Mouse (Mus musculus) heart, adult 2 months (tissue): ENCODE results near the gene Diaph2. TPM values are rescaled to one million over a fixed set of nuclear protein-coding genes. Genes with fewer than 3 reads are reported as not detected.
"Not testable (repeated sequence)": the region's sequence is repeated elsewhere in the genome, so short reads cannot be mapped to it uniquely, and the experiment has no call there.

ENCODE experiments used
- DNase-seq, 2 experiments: peaks; one replicate each; pipeline ENCODE4 v3.0.0; 2021
- H3K27ac ChIP-seq: fragments of 200-600 bp; 2 replicates; pipeline ENCODE4 v1.8.1; 2022
- H3K27me3 ChIP-seq: fragments of 200-500 bp; 2 replicates; pipeline ENCODE4 v1.6.1; 2012; ENCODE audit warnings: mild to moderate bottlenecking, low read length, inconsistent platforms, mixed read lengths; ENCODE audit not compliant: control insufficient read depth, insufficient read depth
- H3K36me3 ChIP-seq: fragments of 200-500 bp; 2 replicates; pipeline ENCODE4 v1.6.1; 2012; ENCODE audit warnings: low read length, inconsistent platforms; ENCODE audit not compliant: control insufficient read depth, insufficient read depth
- H3K4me1 ChIP-seq: fragments of 200-500 bp; 2 replicates; pipeline ENCODE4 v1.6.1; 2011; ENCODE audit warnings: low read length; ENCODE audit not compliant: control insufficient read depth, insufficient read depth
- H3K4me3 ChIP-seq: fragments of 200-600 bp; 2 replicates; pipeline ENCODE4 v1.8.1; 2022
- H3K79me2 ChIP-seq: fragments of 200-500 bp; replicated peaks from 2 replicates; pipeline ENCODE4 v1.6.1; 2012; ENCODE audit warnings: mild to moderate bottlenecking, inconsistent platforms, low read length, moderate library complexity, mixed read lengths; ENCODE audit not compliant: control insufficient read depth, insufficient read depth
- H3K9ac ChIP-seq: fragments of 200-500 bp; 2 replicates; pipeline ENCODE4 v1.6.1; 2012; ENCODE audit warnings: low read depth, mild to moderate bottlenecking, control low read depth, inconsistent platforms, low read length, mixed read lengths
- CTCF ChIP-seq: fragments of 200-600 bp; IDR thresholded peaks from 2 replicates; pipeline ENCODE4 v1.8.1; 2022; ENCODE audit warnings: antibody characterized with exemption, mild to moderate bottlenecking, moderate library complexity
- EP300 ChIP-seq: fragments of 200-500 bp; IDR thresholded peaks from 2 replicates; pipeline ENCODE4 v1.6.1; 2011; ENCODE audit warnings: low read depth, low read length, control low read depth; ENCODE audit not compliant: insufficient read depth
- POLR2A ChIP-seq: fragments of 200-500 bp; IDR thresholded peaks from 2 replicates; pipeline ENCODE4 v1.6.1; 2011; ENCODE audit warnings: mild to moderate bottlenecking, low read depth, low read length, control low read depth; ENCODE audit not compliant: insufficient read depth
- WGBS: fragments of 180-500 bp; shearing (Covaris S2); methylation state at CpG from one replicate; pipeline ENCODE4 v1.1.7; 2018; 5-methylcytosine and 5-hydroxymethylcytosine counted together
- intact Hi-C: fragments of 180-260 bp; cut with DNase I; formaldehyde crosslinking; loops from one replicate; pipeline ENCODE4 v1.15.1; 2025
- polyA plus RNA-seq: library from polyadenylated mRNA; depleted of rRNA; stranded (reverse); fragments of >200 nt; gene quantifications from 2 replicates; pipeline ENCODE4 v1.2.3, GENCODE M21; 2012
- total RNA-seq, 2 experiments: library from RNA; stranded (reverse); gene quantifications; 2 replicates each; pipeline ENCODE4 v1.2.3; 2021

Diaph2 gene
- total and polyA plus RNA-seq, 3 experiments: 3.5 to 13.5 (median 10.7) TPM

DNA sequence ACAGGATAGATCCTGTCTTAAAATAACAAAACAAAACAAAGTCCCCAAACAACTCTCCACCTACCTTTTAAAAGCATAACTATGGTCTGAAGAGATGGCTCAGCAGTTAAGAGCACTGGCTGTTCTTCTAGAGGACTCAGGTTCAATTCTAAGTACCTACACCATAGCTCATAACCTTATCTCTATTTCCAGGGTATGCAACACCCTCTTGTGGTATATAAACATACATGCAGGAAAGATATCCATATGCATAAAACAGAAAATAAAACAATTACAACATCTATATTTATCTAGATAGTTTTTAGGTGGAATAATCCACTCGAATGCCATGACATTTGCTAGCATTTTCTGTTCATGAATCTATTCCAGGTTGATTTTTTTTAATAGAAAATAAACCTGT, 27.2 kb downstream of the Diaph2 start:
- intact Hi-C loops: no loop called here
- Histone ChIP-seq H3K27ac (no peak overlapping the region), H3K36me3 (no peaks in the 10 kb centered on the region), H3K27me3 (no peaks in the 10 kb centered on the region), H3K4me3 (no peak overlapping the region), H3K4me1 (no peaks in the 10 kb centered on the region), H3K9ac (no peak overlapping the region), H3K79me2 (no peaks in the 10 kb centered on the region)
- no peak for TF ChIP-seq POLR2A
- peak; percentile 28 for TF ChIP-seq CTCF
- no peak for TF ChIP-seq EP300
- DNase-seq: no peak
- WGBS: 64% methylated on average over 1 of the region's 1 CpGs

DNA sequence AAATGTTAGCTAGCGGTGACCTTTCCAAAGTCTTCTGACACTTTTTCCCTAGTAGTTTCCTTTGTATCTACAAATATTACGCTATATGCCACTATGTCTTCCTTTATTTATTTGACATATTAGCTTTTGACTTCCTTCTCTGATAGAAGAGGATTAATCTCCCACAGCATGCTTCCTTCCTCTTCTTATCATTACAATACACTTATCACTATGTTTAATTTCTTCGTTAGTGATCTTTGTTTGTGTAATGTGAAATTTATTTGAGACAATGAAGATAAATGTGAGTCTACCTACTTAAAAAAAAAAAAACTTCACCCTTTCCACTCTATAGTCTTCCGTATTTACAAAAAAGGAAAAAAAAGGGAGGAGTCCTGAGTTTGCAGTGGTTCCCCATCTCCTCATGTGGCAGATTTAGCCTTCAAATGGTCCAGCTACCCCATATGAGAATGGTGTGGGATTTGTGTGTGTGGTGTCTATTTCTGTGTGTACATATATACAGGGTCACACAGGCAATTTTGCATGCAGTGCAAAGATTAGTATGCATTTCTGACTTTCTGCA, 27.9 kb downstream of the Diaph2 start:
- no peak for DNase-seq
- Histone ChIP-seq H3K4me1 (no peaks in the 10 kb centered on the region), H3K36me3 (no peaks in the 10 kb centered on the region), H3K27ac (no peak overlapping the region), H3K9ac (no peak overlapping the region), H3K27me3 (no peaks in the 10 kb centered on the region), H3K79me2 (no peaks in the 10 kb centered on the region), H3K4me3 (no peak overlapping the region)
- TF ChIP-seq CTCF: no peak
- intact Hi-C loops: no loop called here
- 53% methylated on average over 4 of the region's 4 CpGs for WGBS

DNA sequence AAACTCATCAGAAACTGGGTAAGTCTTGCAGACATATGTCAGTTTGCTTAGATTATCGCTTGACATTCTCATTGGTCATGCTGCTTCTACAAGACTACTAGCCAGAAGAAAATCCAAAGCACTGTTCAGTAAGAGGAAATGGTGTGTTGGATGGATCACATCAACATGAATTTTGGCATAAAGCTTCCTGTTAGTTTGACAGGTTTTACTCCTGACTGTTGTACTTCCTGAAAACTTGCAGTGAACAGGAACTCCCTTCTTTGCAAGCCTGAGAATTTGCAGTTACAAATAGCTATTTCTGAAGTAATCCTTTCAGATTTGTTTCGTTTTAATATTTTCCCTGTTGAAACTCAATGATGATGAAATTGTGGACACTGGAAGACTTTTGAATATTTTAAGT, 32.3 kb downstream of the Diaph2 start:
- H3K9ac ChIP-seq: no peak overlapping the region
- DNase-seq: no peak
- 74% methylated on average over 2 of the region's 2 CpGs for WGBS
- no peaks in the 10 kb centered on the region for H3K79me2 ChIP-seq
- intact Hi-C loops: no loop called here
- H3K4me1 ChIP-seq: no peaks in the 10 kb centered on the region
- no peaks in the 10 kb centered on the region for H3K27me3 ChIP-seq
- H3K36me3 ChIP-seq: no peaks in the 10 kb centered on the region
- TF ChIP-seq EP300 (no peak), POLR2A (no peak), CTCF (no peak)
- no peak overlapping the region for H3K4me3 ChIP-seq
- no peak overlapping the region for H3K27ac ChIP-seq

DNA sequence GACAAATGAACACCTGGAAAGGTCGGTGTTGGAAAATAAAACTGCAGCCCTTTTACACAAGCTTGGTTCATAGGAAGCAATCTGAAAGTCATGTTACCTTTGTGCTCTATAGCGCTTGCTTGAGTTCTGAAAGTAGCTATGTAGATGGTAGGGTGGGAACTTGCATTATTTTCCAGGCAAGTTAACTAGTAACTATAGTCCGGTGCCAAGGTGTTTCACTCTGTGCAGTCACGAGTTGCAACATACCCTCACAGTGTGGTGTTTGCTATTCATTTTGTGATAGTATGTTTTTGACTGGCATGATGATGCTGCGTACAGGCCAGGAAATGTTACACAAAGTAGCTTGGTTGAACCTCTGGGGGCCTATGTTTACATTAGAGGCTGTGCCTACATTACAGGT, 34.5 kb downstream of the Diaph2 start:
- intact Hi-C loops: no loop called here
- no peaks in the 10 kb centered on the region for H3K36me3 ChIP-seq
- no peak overlapping the region for H3K9ac ChIP-seq
- no peaks in the 10 kb centered on the region for H3K79me2 ChIP-seq
- WGBS: 83% methylated on average over 5 of the region's 5 CpGs
- no peaks in the 10 kb centered on the region for H3K27me3 ChIP-seq
- no peaks in the 10 kb centered on the region for H3K4me1 ChIP-seq
- no peak overlapping the region for H3K27ac ChIP-seq
- no peak overlapping the region for H3K4me3 ChIP-seq
- no peak for DNase-seq
- TF ChIP-seq POLR2A: no peak
- no peak for TF ChIP-seq EP300
- no peak for TF ChIP-seq CTCF

DNA sequence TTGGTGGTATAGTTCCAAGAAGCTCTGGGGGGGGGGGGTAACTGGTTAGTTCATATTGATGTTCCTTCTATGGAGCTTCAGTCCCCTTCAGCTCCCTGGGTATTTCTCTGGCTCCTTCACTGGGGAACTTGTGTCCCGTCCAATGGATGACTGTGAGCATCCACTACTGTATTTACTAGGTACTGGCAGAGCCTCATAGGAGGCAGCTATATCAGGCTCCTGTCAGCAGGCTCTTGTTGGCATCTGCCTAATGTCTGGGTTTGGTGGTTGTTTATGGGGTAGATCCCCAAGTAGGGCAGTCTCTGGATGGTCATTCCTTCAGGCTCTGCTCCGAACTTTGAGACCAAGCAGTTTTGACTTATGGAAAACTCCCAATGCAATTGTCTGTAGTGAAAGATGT, 50.4 kb downstream of the Diaph2 start:
- intact Hi-C loops, H3K4me3 ChIP-seq, H3K4me1 ChIP-seq, H3K79me2 ChIP-seq, H3K36me3 ChIP-seq, H3K27ac ChIP-seq, H3K9ac ChIP-seq, H3K27me3 ChIP-seq: not testable (repeated sequence)
- WGBS: 66% methylated on average over 2 of the region's 2 CpGs
- DNase-seq: peak in 1 of 2 experiments; percentile 17

DNA sequence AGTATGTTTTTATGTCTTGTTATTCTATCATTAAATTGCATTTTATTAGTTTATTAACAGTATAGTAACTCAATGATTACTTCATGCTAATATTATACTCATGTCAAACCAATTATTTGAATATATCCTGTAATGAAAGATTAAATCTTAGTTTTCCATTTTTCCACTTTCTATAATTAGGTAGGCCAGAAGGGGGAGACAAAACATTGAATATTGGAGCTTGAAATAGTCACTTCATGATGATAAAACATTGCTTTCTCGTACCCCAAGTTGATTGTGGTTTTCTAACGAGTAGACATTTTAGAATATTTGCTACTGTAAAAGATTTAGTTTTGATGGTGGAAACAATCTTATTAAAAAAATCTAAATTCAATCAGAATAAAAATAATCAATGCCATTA, 82.4 kb downstream of the Diaph2 start:
- H3K4me1 ChIP-seq: no peaks in the 10 kb centered on the region
- DNase-seq: no peak
- H3K4me3 ChIP-seq: no peak overlapping the region
- no peaks in the 10 kb centered on the region for H3K36me3 ChIP-seq
- TF ChIP-seq POLR2A (no peak), CTCF (peak; percentile 67), EP300 (no peak)
- WGBS: 25% methylated on average over 2 of the region's 2 CpGs
- intact Hi-C loops: loop anchor here (5.0 kb wide), 1 partner anchor 50 kb away; no protein-coding TSS in a partner anchor
- H3K79me2 ChIP-seq: no peaks in the 10 kb centered on the region
- H3K9ac ChIP-seq: no peak overlapping the region
- no peaks in the 10 kb centered on the region for H3K27me3 ChIP-seq
- H3K27ac ChIP-seq: no peak overlapping the region

DNA sequence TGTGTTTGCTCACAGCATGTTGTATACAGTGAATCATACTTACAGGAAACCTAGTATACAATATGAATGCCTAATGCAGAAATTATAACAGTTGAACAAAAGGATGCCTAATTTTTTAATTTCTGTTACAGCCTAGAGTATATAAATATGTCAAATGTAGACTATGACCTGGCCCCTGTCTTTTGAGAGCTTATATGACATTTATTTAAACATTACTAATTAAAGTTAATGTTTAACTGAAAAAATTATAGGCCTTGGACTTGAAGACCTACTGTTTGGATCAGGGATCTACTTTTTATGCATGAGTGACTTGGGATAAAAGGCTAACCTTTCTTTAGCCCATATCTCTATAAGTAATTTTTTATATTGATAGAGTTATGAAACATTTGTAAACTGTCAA, 84.3 kb downstream of the Diaph2 start:
- H3K27ac ChIP-seq: no peak overlapping the region
- no peaks in the 10 kb centered on the region for H3K4me1 ChIP-seq
- H3K4me3 ChIP-seq: no peak overlapping the region
- intact Hi-C loops: loop anchor here (5.0 kb wide), 1 partner anchor 48 kb away; no protein-coding TSS in a partner anchor
- no peaks in the 10 kb centered on the region for H3K36me3 ChIP-seq
- H3K9ac ChIP-seq: no peak overlapping the region
- no peak for TF ChIP-seq POLR2A
- no peak for TF ChIP-seq EP300
- no peak for TF ChIP-seq CTCF
- H3K27me3 ChIP-seq: no peaks in the 10 kb centered on the region
- DNase-seq: no peak
- no peaks in the 10 kb centered on the region for H3K79me2 ChIP-seq
